Mouse (Mus musculus) forebrain, embryonic 15.5 days (tissue): Measurements from ENCODE around the gene Tbc1d15. TPM values are rescaled to one million over a fixed set of nuclear protein-coding genes. Genes with fewer than 3 reads are reported as not detected.
A peak's percentile ranks its signal among the peaks of the same experiment; 100 is the strongest.
"Not testable (repeated sequence)": the region's sequence is repeated elsewhere in the genome, so short reads cannot be mapped to it uniquely, and the experiment has no call there.

Experiments used
- ATAC-seq: fragments of 200-750 bp; cut with Nextera tagmentation; replicated peaks from 2 replicates; pipeline ENCODE4 v1.8.0; 2017; ENCODE audit warnings: mild to moderate bottlenecking, moderate TSS enrichment, moderate library complexity
- H3K27ac ChIP-seq: fragments of 300-500 bp; sonication (generic); replicated peaks from 2 replicates; pipeline ENCODE4 v1.5.1; 2015; ENCODE audit warnings: mild to moderate bottlenecking, inconsistent platforms
- H3K27me3 ChIP-seq: fragments of 300-500 bp; sonication (generic); 2 replicates; pipeline ENCODE4 v1.6.1; 2015; ENCODE audit warnings: inconsistent platforms
- H3K36me3 ChIP-seq: fragments of 300-500 bp; sonication (generic); 2 replicates; pipeline ENCODE4 v1.6.1; 2015; ENCODE audit warnings: mild to moderate bottlenecking, inconsistent platforms
- H3K4me1 ChIP-seq: fragments of 300-500 bp; sonication (generic); 2 replicates; pipeline ENCODE4 v1.6.1; 2015; ENCODE audit warnings: inconsistent platforms
- H3K4me2 ChIP-seq: fragments of 300-500 bp; sonication (generic); replicated peaks from 2 replicates; pipeline ENCODE4 v1.6.1; 2015; ENCODE audit warnings: mild to moderate bottlenecking, inconsistent platforms
- H3K4me3 ChIP-seq: fragments of 300-500 bp; sonication (generic); 2 replicates; pipeline ENCODE4 v1.5.1; 2015; ENCODE audit warnings: mild to moderate bottlenecking, inconsistent platforms
- H3K9ac ChIP-seq: fragments of 300-500 bp; sonication (generic); replicated peaks from 2 replicates; pipeline ENCODE4 v1.6.1; 2015; ENCODE audit warnings: mild to moderate bottlenecking, inconsistent platforms
- H3K9me3 ChIP-seq: fragments of 300-500 bp; sonication (generic); 2 replicates; pipeline ENCODE4 v1.6.1; 2016; ENCODE audit warnings: inconsistent platforms
- WGBS: fragments of 180-500 bp; shearing (Covaris S2); methylation state at CpG from one replicate; pipeline ENCODE4 v1.1.7; 2015; ENCODE audit warnings: mixed read lengths; 5-methylcytosine and 5-hydroxymethylcytosine counted together
- polyA plus RNA-seq: library from polyadenylated mRNA; unstranded; fragments of >200 nt; fragmentation: Nextera tagmentation; extraction: Ambion mirVana; gene quantifications from 2 replicates; pipeline ENCODE4 v1.2.1, GENCODE M21; 2015

Tbc1d15 gene
- polyA plus RNA-seq, 1 experiment from 2014 or later, result 42.1 TPM

DNA sequence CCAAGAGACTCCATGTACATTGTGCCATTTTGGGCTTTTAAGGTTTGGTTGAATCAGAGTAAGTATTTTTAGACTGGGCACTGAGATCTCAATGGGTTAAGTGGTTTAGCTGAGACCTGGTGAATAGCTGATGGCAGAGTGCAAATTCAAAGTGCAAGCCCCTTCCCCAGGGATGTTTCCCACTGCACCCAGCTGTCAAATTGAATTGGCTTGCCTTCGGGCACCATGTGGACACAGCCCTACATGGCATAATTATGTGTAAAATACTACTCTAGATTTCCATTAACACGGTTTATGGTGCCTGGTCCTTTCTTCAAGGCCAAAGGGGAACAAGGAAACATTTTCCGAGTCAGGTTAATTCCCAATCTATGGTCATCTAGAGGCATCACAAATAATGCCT is 70.2 kb downstream of the Tbc1d15 start:
- Histone ChIP-seq H3K27ac (no peak overlapping the region), H3K4me3 (no peak overlapping the region), H3K27me3 (no peaks in the 10 kb centered on the region), H3K36me3 (no peaks in the 10 kb centered on the region), H3K9ac (no peak overlapping the region), H3K4me1 (peaks cover 7% of the 10 kb centered on the region), H3K4me2 (no peak overlapping the region), H3K9me3 (no peaks in the 10 kb centered on the region)
- 64% methylated on average over 3 of the region's 3 CpGs for WGBS
- no peak for ATAC-seq

- not testable (repeated sequence) for H3K9me3 ChIP-seq, H3K9ac ChIP-seq, H3K4me3 ChIP-seq, ATAC-seq, H3K27ac ChIP-seq, H3K4me2 ChIP-seq, H3K36me3 ChIP-seq, H3K27me3 ChIP-seq
- H3K4me1 ChIP-seq, result peaks cover 24% of the 10 kb centered on the region
- 68% methylated on average over 6 of the region's 6 CpGs for WGBS
Measured at GRCm38 (mm10) chr10:115178019-115178418, 73.2 kb downstream of the Tbc1d15 start.

DNA sequence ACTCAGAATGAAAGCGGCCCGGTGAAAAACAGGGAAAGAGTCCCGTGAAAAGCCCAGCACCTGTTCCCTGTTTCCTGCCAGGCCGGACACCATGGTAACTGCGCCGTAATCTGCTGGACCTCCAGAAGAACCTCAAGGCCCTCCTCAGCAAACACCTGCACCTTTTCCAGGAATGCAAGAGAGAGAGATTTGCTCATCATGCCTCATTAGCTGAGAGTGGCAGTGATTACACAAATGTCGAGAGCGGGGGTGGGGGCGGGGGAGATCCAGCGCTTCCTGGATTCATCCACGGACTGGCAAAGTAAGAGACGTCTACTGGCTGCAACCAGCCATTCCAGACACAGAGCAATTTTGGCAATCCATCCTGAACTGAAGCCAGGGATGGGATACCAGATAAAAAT is 75.7 kb downstream of the Tbc1d15 start:
- peaks cover 40% of the 10 kb centered on the region for H3K4me1 ChIP-seq
- H3K4me3 ChIP-seq, result peak overlapping the region; percentile 15; the same call in 1 of the 2 replicates
- WGBS, result 28% methylated on average over 12 of the region's 12 CpGs
- H3K27me3 ChIP-seq, result no peaks in the 10 kb centered on the region
- H3K9me3 ChIP-seq, result no peaks in the 10 kb centered on the region
- peak overlapping the region; percentile 41 for H3K27ac ChIP-seq
- H3K9ac ChIP-seq, result no peak overlapping the region
- ATAC-seq, result peak; percentile 35
- H3K4me2 ChIP-seq, result peak overlapping the region; percentile 33
- H3K36me3 ChIP-seq, result no peaks in the 10 kb centered on the region

GRCm38 (mm10) chr10:115173336-115173735 is 77.9 kb downstream of the Tbc1d15 start:
- no peak for ATAC-seq
- H3K4me3 ChIP-seq, result no peak overlapping the region

DNA sequence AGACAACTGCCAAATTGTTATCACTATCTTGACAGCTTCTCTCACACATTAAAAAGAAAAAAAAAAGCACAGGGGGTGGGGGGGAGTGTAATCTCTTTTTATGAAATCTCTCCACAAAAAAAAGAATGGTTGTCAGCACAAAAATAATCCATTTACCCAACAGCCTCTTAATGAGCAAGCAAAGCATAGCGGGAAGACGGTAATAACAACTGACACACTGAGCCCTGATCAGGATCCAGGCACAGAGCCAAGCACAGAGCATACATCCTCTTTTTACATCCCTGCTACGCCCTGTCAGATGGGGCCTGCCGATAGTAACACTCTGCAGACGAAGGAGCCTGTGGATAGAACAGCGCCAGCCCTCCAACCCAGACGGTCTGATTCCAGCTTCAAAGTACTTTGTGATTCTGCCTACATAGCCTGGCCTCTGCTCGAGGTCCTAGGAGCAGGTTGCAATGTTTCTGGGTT is 79.9 kb downstream of the Tbc1d15 start:
- Histone ChIP-seq H3K27me3 (no peaks in the 10 kb centered on the region), H3K27ac (peak overlapping the region; percentile 72), H3K4me3 (no peak overlapping the region), H3K4me1 (peaks cover 48% of the 10 kb centered on the region), H3K36me3 (no peaks in the 10 kb centered on the region), H3K9me3 (no peaks in the 10 kb centered on the region), H3K9ac (no peak overlapping the region), H3K4me2 (no peak overlapping the region)
- peak; percentile 89 for ATAC-seq
- 17% methylated on average over 8 of the region's 8 CpGs for WGBS

More at GRCm38 (mm10) chr10:115173336-115173735, 77.9 kb downstream of the Tbc1d15 start:
- H3K27ac ChIP-seq, result no peak overlapping the region; the same call in 1 of the 2 replicates
- WGBS, result 70% methylated on average over 10 of the region's 10 CpGs
- H3K36me3 ChIP-seq, result no peaks in the 10 kb centered on the region
- no peaks in the 10 kb centered on the region for H3K27me3 ChIP-seq
- H3K4me2 ChIP-seq, result no peak overlapping the region
- H3K4me1 ChIP-seq, result peaks cover 48% of the 10 kb centered on the region
- no peak overlapping the region for H3K9ac ChIP-seq
- H3K9me3 ChIP-seq, result no peaks in the 10 kb centered on the region

DNA sequence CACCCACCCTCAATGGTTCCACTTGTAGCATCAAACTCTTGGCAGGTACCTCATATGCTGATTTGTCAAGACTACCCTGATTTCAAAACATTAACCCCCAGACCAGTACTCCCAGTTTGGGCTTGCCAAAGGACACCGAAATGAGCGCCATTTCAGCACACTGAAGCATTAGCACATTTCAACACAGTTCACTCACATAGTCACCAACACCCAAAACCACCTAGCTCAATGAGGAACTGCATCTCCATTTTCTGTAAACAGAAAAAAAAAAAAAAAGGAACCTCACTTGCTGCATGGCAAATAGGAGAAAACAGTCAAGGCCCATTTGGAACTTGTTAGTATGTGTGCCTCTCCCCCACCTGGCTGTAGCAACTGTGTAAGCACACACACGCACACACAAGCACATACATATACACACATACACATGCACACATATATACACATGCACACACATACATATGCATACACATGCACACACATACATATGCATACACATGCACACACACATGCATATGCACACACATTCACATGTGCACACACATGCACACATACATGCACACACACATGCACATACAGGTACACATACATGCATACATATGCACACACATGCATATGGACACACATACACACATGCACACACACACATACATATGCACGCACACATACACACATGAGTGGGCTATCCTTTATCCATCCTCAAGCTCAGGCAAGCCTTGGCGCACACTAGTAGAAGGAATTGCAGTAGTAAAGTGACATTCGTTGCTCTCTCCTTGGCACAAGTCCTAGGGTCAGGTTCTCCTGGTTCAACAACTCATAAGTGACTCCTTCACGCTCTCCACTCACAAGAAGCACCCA is 80.5 kb downstream of the Tbc1d15 start:
- Histone ChIP-seq H3K4me3 (no peak overlapping the region), H3K9me3 (no peaks in the 10 kb centered on the region), H3K36me3 (no peaks in the 10 kb centered on the region), H3K27ac (peak overlapping the region; percentile 72), H3K9ac (no peak overlapping the region), H3K4me1 (peaks cover 44% of the 10 kb centered on the region), H3K27me3 (no peaks in the 10 kb centered on the region), H3K4me2 (no peak overlapping the region)
- WGBS, result 69% methylated on average over 7 of the region's 7 CpGs
- ATAC-seq, result peak; percentile 20; the same call in 1 of the 2 replicates

DNA sequence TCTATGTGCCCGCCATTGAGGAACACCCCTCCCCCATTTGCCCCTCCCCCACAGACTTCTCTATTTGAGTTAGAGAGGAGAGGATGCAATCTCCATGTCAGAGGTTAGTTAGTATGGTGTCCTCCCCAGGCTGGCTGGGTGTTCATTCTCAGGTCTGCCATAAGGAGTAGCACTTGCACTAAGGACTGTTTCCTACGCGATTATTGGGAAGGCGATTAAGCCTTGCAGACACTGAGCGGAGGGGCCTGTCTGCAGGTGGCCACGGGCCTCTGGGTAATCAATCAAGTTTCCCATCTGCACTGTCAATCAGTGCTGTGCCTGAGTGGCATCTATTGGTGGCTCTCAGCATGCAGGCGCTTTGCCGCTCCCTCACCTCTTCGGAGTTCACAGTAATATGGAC is 81.9 kb downstream of the Tbc1d15 start:
- WGBS, result 34% methylated on average over 9 of the region's 9 CpGs
- Histone ChIP-seq H3K27me3 (no peaks in the 10 kb centered on the region), H3K4me1 (peaks cover 34% of the 10 kb centered on the region), H3K9me3 (no peaks in the 10 kb centered on the region), H3K27ac (no peak overlapping the region), H3K36me3 (no peaks in the 10 kb centered on the region), H3K4me2 (no peak overlapping the region), H3K9ac (no peak overlapping the region), H3K4me3 (no peak overlapping the region)
- no peak for ATAC-seq

GRCm38 (mm10) chr10:115160289-115160688 is 91.0 kb downstream of the Tbc1d15 start:
- Histone ChIP-seq H3K27me3 (no peaks in the 10 kb centered on the region), H3K9ac (no peak overlapping the region), H3K4me3 (no peak overlapping the region), H3K4me1 (0 out of 2 replicates have a peak, but pooled peaks cover 5% of the 10 kb centered on the region), H3K36me3 (no peaks in the 10 kb centered on the region), H3K27ac (no peak overlapping the region), H3K9me3 (no peaks in the 10 kb centered on the region), H3K4me2 (no peak overlapping the region)
- no peak for ATAC-seq
- WGBS, result 80% methylated on average over 5 of the region's 5 CpGs

Other genes starting within 250 kb of the Tbc1d15 start
- 0.11 and 0.33 TPM in 2 replicates for gene Tph2, start 66.4 kb downstream of the Tbc1d15 start, polyA plus RNA-seq
- 5.6 and 8.5 TPM in 2 replicates for gene Rab21, start 64.1 kb upstream of the Tbc1d15 start, polyA plus RNA-seq
- 38.8 and 40.5 TPM in 2 replicates for gene Tmem19, start 111.0 kb upstream of the Tbc1d15 start, polyA plus RNA-seq
- gene Thap2, start 133.0 kb upstream of the Tbc1d15 start, polyA plus RNA-seq, result 29.4 and 33.3 TPM in 2 replicates
- gene Zfc3h1, start 133.5 kb upstream of the Tbc1d15 start, polyA plus RNA-seq, result 17.2 and 18.6 TPM in 2 replicates